Mouse (Mus musculus) spleen, embryonic (tissue): ENCODE results near the gene Fnbp1l.

Source experiments
- CTCF ChIA-PET: fragments of 350-600 bp; sonication (Branson Sonifier 250); formaldehyde crosslinking; loops from one replicate; lab custom pipeline; 2022; lab: Charles Lee

Gene Fnbp1l

GRCm38 (mm10) chr3:122497871-122498270 lies 121.6 kb downstream of the Fnbp1l start:
- CTCF ChIA-PET, result no interaction called here

- CTCF ChIA-PET, result no interaction called here
These were observed 124.8 kb downstream of the Fnbp1l start for GRCm38 (mm10) chr3:122494764-122495163.

GRCm38 (mm10) chr3:122492872-122493615 lies 126.5 kb downstream of the Fnbp1l start:
- CTCF ChIA-PET, result no interaction called here

- CTCF ChIA-PET, result no interaction called here
These were observed 127.5 kb downstream of the Fnbp1l start for GRCm38 (mm10) chr3:122492006-122492405.

- CTCF ChIA-PET, result no interaction called here
These were observed 128.9 kb downstream of the Fnbp1l start for GRCm38 (mm10) chr3:122490574-122490973.
